Mouse (Mus musculus) spleen, adult 2 months (tissue): ENCODE results near the gene Nsmf. TPM values are rescaled to one million over a fixed set of nuclear protein-coding genes. Genes with fewer than 3 reads are reported as not detected.

Source experiments
- DNase-seq, 2 experiments: peaks; one replicate each; pipeline versions ENCODE4 v3.0.0 to v3.0.0-alpha.2; 2012 to 2021; ENCODE audit warnings: low spot score in 2 of 2, low read depth in 1 of 2
- H3K27ac ChIP-seq: fragments of 200-500 bp; 2 replicates; pipeline ENCODE4 v1.5.1; 2012; ENCODE audit warnings: low read length, inconsistent platforms; ENCODE audit not compliant: insufficient read depth
- H3K27me3 ChIP-seq: fragments of 200-500 bp; 2 replicates; pipeline ENCODE4 v1.6.1; 2012; ENCODE audit warnings: mild to moderate bottlenecking, moderate library complexity, low read length, inconsistent platforms; ENCODE audit not compliant: control insufficient read depth, insufficient read depth
- H3K36me3 ChIP-seq: fragments of 200-500 bp; 2 replicates; pipeline ENCODE4 v1.6.1; 2012; ENCODE audit warnings: mild to moderate bottlenecking, low read length, inconsistent platforms; ENCODE audit not compliant: control insufficient read depth, insufficient read depth
- H3K4me1 ChIP-seq: fragments of 200-500 bp; 2 replicates; pipeline ENCODE4 v1.6.1; 2011; ENCODE audit warnings: inconsistent platforms; ENCODE audit not compliant: control insufficient read depth, insufficient read depth, insufficient read length
- H3K4me3 ChIP-seq: fragments of 200-500 bp; 2 replicates; pipeline ENCODE4 v1.5.1; 2011; ENCODE audit warnings: mild to moderate bottlenecking, inconsistent platforms; ENCODE audit not compliant: insufficient read depth, insufficient read length; ENCODE audit errors: extremely low read depth
- CTCF ChIP-seq: fragments of 200-500 bp; IDR thresholded peaks from 2 replicates; pipeline ENCODE4 v1.5.1; 2011; ENCODE audit warnings: mild to moderate bottlenecking, inconsistent platforms; ENCODE audit not compliant: insufficient read depth, insufficient read length, insufficient replicate concordance; ENCODE audit errors: extremely low read depth
- POLR2A ChIP-seq: fragments of 200-500 bp; IDR thresholded peaks from 2 replicates; pipeline ENCODE4 v1.6.1; 2011; ENCODE audit warnings: low read depth, low read length, inconsistent platforms
- WGBS: fragments of 180-500 bp; shearing (Covaris S2); methylation state at CpG from one replicate; pipeline ENCODE4 v1.1.7; 2018; 5-methylcytosine and 5-hydroxymethylcytosine counted together
- polyA plus RNA-seq: library from polyadenylated mRNA; depleted of rRNA; stranded (reverse); fragments of >200 nt; gene quantifications from 2 replicates; pipeline ENCODE4 v1.2.3, GENCODE M21; 2012

Gene Nsmf
- polyA plus RNA-seq, 1 experiment: 43.0 TPM

GRCm38 (mm10) chr2:25050921-25051320, 3.2 kb upstream of the Nsmf start:
- no peak for DNase-seq
- no peak overlapping the region for H3K27ac ChIP-seq
- H3K4me3 ChIP-seq: no peak overlapping the region
- peaks cover 29% of the 10 kb centered on the region for H3K36me3 ChIP-seq
- WGBS: 95% methylated on average over 7 of the region's 7 CpGs
- peaks cover 5% of the 10 kb centered on the region; the same call in 1 of the 2 replicates for H3K4me1 ChIP-seq
- no peak for TF ChIP-seq POLR2A
- TF ChIP-seq CTCF: no peak
- no peaks in the 10 kb centered on the region for H3K27me3 ChIP-seq

GRCm38 (mm10) chr2:25051450-25051849, 2.7 kb upstream of the Nsmf start:
- WGBS: 94% methylated on average over 8 of the region's 8 CpGs
- Histone ChIP-seq H3K27ac (no peak overlapping the region), H3K27me3 (no peaks in the 10 kb centered on the region), H3K4me3 (no peak overlapping the region), H3K4me1 (peaks cover 5% of the 10 kb centered on the region; the same call in 1 of the 2 replicates), H3K36me3 (peaks cover 27% of the 10 kb centered on the region)
- TF ChIP-seq POLR2A: no peak
- TF ChIP-seq CTCF: no peak
- no peak for DNase-seq

GRCm38 (mm10) chr2:25053101-25053500, 1.1 kb upstream of the Nsmf start:
- peaks cover 22% of the 10 kb centered on the region for H3K36me3 ChIP-seq
- H3K4me3 ChIP-seq: no peak overlapping the region
- peaks cover 5% of the 10 kb centered on the region; the same call in 1 of the 2 replicates for H3K4me1 ChIP-seq
- no peaks in the 10 kb centered on the region for H3K27me3 ChIP-seq
- no peak overlapping the region for H3K27ac ChIP-seq
- TF ChIP-seq CTCF: no peak
- TF ChIP-seq POLR2A: no peak
- DNase-seq: no peak
- 96% methylated on average over 6 of the region's 6 CpGs for WGBS

- DNase-seq: no peak
- 82% methylated on average over 2 of the region's 2 CpGs for WGBS
Measured at GRCm38 (mm10) chr2:25055068-25055405, 882 bp downstream of the Nsmf start.

GRCm38 (mm10) chr2:25055409-25056155, 1.4 kb downstream of the Nsmf start:
- DNase-seq: no peak
- Histone ChIP-seq H3K27me3 (no peaks in the 10 kb centered on the region), H3K4me3 (no peak overlapping the region), H3K4me1 (peaks cover 5% of the 10 kb centered on the region; the same call in 1 of the 2 replicates), H3K27ac (no peak overlapping the region), H3K36me3 (peaks cover 11% of the 10 kb centered on the region)
- TF ChIP-seq POLR2A (no peak), CTCF (no peak)
- WGBS: 90% methylated on average over 21 of the region's 21 CpGs

More at GRCm38 (mm10) chr2:25055068-25055405, 882 bp downstream of the Nsmf start:
- Histone ChIP-seq H3K36me3 (peaks cover 15% of the 10 kb centered on the region), H3K4me1 (peaks cover 5% of the 10 kb centered on the region; the same call in 1 of the 2 replicates), H3K27me3 (no peaks in the 10 kb centered on the region), H3K4me3 (peak overlapping the region; percentile 72), H3K27ac (no peak overlapping the region)
- TF ChIP-seq POLR2A (no peak), CTCF (no peak)

GRCm38 (mm10) chr2:25058926-25059325, 4.8 kb downstream of the Nsmf start:
- DNase-seq: no peak
- Histone ChIP-seq H3K27me3 (no peaks in the 10 kb centered on the region), H3K27ac (no peak overlapping the region), H3K4me1 (peaks cover 5% of the 10 kb centered on the region; the same call in 1 of the 2 replicates), H3K4me3 (no peak overlapping the region), H3K36me3 (peaks cover 3% of the 10 kb centered on the region; the same call in 1 of the 2 replicates)
- 96% methylated on average over 7 of the region's 7 CpGs for WGBS
- no peak for TF ChIP-seq POLR2A
- no peak for TF ChIP-seq CTCF

GRCm38 (mm10) chr2:25063523-25063922, 9.4 kb downstream of the Nsmf start:
- peaks cover 3% of the 10 kb centered on the region; the same call in 1 of the 2 replicates for H3K36me3 ChIP-seq
- H3K4me3 ChIP-seq: no peak overlapping the region
- WGBS: 92% methylated on average over 5 of the region's 5 CpGs
- no peak overlapping the region for H3K27ac ChIP-seq
- DNase-seq: no peak
- H3K27me3 ChIP-seq: no peaks in the 10 kb centered on the region
- TF ChIP-seq CTCF (no peak), POLR2A (no peak)
- H3K4me1 ChIP-seq: no peaks in the 10 kb centered on the region
